Mouse (Mus musculus) kidney, adult 2 months (tissue): ENCODE results near the gene Rsc1a1.

Source experiments
- CTCF ChIP-seq: fragments of 200-500 bp; conservative IDR thresholded peaks from 2 replicates; pipeline ENCODE4 v1.5.1; 2011; ENCODE audit warnings: low read depth, mild to moderate bottlenecking, control low read depth, low read length, moderate library complexity, mixed read lengths; ENCODE audit not compliant: insufficient read depth, insufficient read length
- POLR2A ChIP-seq: fragments of 200-500 bp; IDR thresholded peaks from one replicate; pipeline ENCODE4 v1.6.1; 2011; ENCODE audit warnings: low read depth, low read length, control low read depth

DNA sequence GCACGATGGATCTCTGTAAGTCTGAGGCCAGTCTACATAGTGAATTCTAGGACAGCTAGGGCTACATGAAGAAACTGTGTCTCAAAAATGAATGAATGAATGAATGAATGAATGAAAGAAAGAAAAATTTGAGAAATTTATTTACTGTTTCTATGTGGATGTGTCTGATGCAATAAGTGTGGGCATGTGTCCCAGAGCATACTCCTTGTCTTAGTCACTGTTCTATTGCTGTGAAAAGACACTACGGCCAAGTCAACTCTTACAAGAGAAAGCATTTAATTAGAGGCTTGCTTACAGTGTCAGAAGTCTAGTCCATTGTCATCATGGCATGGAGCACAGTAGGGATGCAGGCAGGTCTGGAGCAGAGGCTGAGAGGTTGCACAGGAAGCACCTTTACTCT lies 23.6 kb upstream of the Rsc1a1 start:
- TF ChIP-seq POLR2A: no peak
- TF ChIP-seq CTCF: no peak
